Mouse (Mus musculus) right cerebral cortex, postnatal 10 days (tissue): ENCODE data around the gene Olfr807.

Experiments used
- DNase-seq, 2 experiments: peaks; one replicate each; pipeline ENCODE4 v3.0.0; 2021; ENCODE audit warnings: low spot score in 2 of 2

The Olfr807 gene

GRCm38 (mm10) chr10:129757693-129758092, at the start of gene Olfr807:
TSS of gene Olfr807 (minus strand) at chr10:129757793.
- DNase-seq: no peak

GRCm38 (mm10) chr10:129804296-129804695, 46.7 kb upstream of the Olfr807 start, which contains the start of gene Olfr811:
TSS of gene Olfr811 (minus strand) at chr10:129804396.
- DNase-seq: no peak

GRCm38 (mm10) chr10:129794817-129795216, 37.2 kb upstream of the Olfr807 start, which contains the start of gene Olfr810:
TSS of gene Olfr810 (minus strand) at chr10:129794917.
- no peak for DNase-seq

- no peak for DNase-seq
Measured at GRCm38 (mm10) chr10:129778123-129778522, 20.5 kb upstream of the Olfr807 start.

- no peak for DNase-seq
Measured at GRCm38 (mm10) chr10:129774338-129774737, 16.7 kb upstream of the Olfr807 start, which contains the start of gene Olfr809. TSS of gene Olfr809 (plus strand) at chr10:129774638.

- no peak for DNase-seq
Measured at GRCm38 (mm10) chr10:129765182-129765581, 7.6 kb upstream of the Olfr807 start, which contains the start of gene Olfr808. TSS of gene Olfr808 (plus strand) at chr10:129765482.

GRCm38 (mm10) chr10:129741821-129742220, 15.8 kb downstream of the Olfr807 start, which contains the start of gene Olfr806:
TSS of gene Olfr806 (minus strand) at chr10:129741921.
- no peak for DNase-seq

GRCm38 (mm10) chr10:129729275-129729674, 28.3 kb downstream of the Olfr807 start, which contains the start of gene Olfr805:
TSS of gene Olfr805 (minus strand) at chr10:129729375.
- no peak for DNase-seq
